Mouse (Mus musculus): ENCODE results near the gene Spice1. TPM values are rescaled to one million over a fixed set of nuclear protein-coding genes. Genes with fewer than 3 reads are reported as not detected.

Spice1 gene
- total RNA-seq, 1 experiment from 2014 or later: 27.3 TPM

GRCm38 (mm10) chr16:44357571-44358268 lies 10.8 kb downstream of the Spice1 start:
- peak; percentile 67 to 81 for ATAC-seq (replicated peaks in 1 of 2; ENCODE audit: insufficient read depth in 1 of 2, low FRiP score in 2 of 2, low TSS enrichment in 1 of 2, low read depth in 1 of 2, poor library complexity in 2 of 2, severe bottlenecking in 2 of 2)

GRCm38 (mm10) chr16:44361921-44362890 lies 15.3 kb downstream of the Spice1 start:
- ATAC-seq (replicated peaks in 1 of 2; ENCODE audit: insufficient read depth in 1 of 2, low FRiP score in 2 of 2, low TSS enrichment in 1 of 2, low read depth in 1 of 2, poor library complexity in 2 of 2, severe bottlenecking in 2 of 2): peak in 1 of 2 experiments; percentile 48; a peak in 1 of 4 replicates

GRCm38 (mm10) chr16:44365522-44365921 lies 18.6 kb downstream of the Spice1 start:
- ATAC-seq (replicated peaks in 1 of 2; ENCODE audit: insufficient read depth in 1 of 2, low FRiP score in 2 of 2, low TSS enrichment in 1 of 2, low read depth in 1 of 2, poor library complexity in 2 of 2, severe bottlenecking in 2 of 2): no peak

- no peak for ATAC-seq (replicated peaks in 1 of 2; ENCODE audit: insufficient read depth in 1 of 2, low FRiP score in 2 of 2, low TSS enrichment in 1 of 2, low read depth in 1 of 2, poor library complexity in 2 of 2, severe bottlenecking in 2 of 2)
Observed at GRCm38 (mm10) chr16:44375459-44375858, 28.5 kb downstream of the Spice1 start.

- ATAC-seq (replicated peaks in 1 of 2; ENCODE audit: insufficient read depth in 1 of 2, low FRiP score in 2 of 2, low TSS enrichment in 1 of 2, low read depth in 1 of 2, poor library complexity in 2 of 2, severe bottlenecking in 2 of 2): no peak
Observed at GRCm38 (mm10) chr16:44380006-44380405, 33.1 kb downstream of the Spice1 start.

- no peak for ATAC-seq (replicated peaks in 1 of 2; ENCODE audit: insufficient read depth in 1 of 2, low FRiP score in 2 of 2, low TSS enrichment in 1 of 2, low read depth in 1 of 2, poor library complexity in 2 of 2, severe bottlenecking in 2 of 2)
Observed at GRCm38 (mm10) chr16:44381578-44381977, 34.7 kb downstream of the Spice1 start.

GRCm38 (mm10) chr16:44383549-44383948 lies 36.6 kb downstream of the Spice1 start:
- ATAC-seq (replicated peaks in 1 of 2; ENCODE audit: insufficient read depth in 1 of 2, low FRiP score in 2 of 2, low TSS enrichment in 1 of 2, low read depth in 1 of 2, poor library complexity in 2 of 2, severe bottlenecking in 2 of 2): no peak

GRCm38 (mm10) chr16:44384251-44384650 lies 37.3 kb downstream of the Spice1 start:
- ATAC-seq (replicated peaks in 1 of 2; ENCODE audit: insufficient read depth in 1 of 2, low FRiP score in 2 of 2, low TSS enrichment in 1 of 2, low read depth in 1 of 2, poor library complexity in 2 of 2, severe bottlenecking in 2 of 2): no peak

- peak in 1 of 2 experiments; percentile 34; a peak in 1 of 4 replicates for ATAC-seq (replicated peaks in 1 of 2; ENCODE audit: insufficient read depth in 1 of 2, low FRiP score in 2 of 2, low TSS enrichment in 1 of 2, low read depth in 1 of 2, poor library complexity in 2 of 2, severe bottlenecking in 2 of 2)
Observed at GRCm38 (mm10) chr16:44391877-44392548, 45.1 kb downstream of the Spice1 start.

GRCm38 (mm10) chr16:44394577-44395243 lies 47.8 kb downstream of the Spice1 start, which contains the start of gene Cfap44:
TSS of gene Cfap44 (plus strand) at chr16:44394796.
- peak; percentile 61 to 75 for ATAC-seq (replicated peaks in 1 of 2; ENCODE audit: insufficient read depth in 1 of 2, low FRiP score in 2 of 2, low TSS enrichment in 1 of 2, low read depth in 1 of 2, poor library complexity in 2 of 2, severe bottlenecking in 2 of 2)

GRCm38 (mm10) chr16:44404933-44405332 lies 58.0 kb downstream of the Spice1 start:
- ATAC-seq (replicated peaks in 1 of 2; ENCODE audit: insufficient read depth in 1 of 2, low FRiP score in 2 of 2, low TSS enrichment in 1 of 2, low read depth in 1 of 2, poor library complexity in 2 of 2, severe bottlenecking in 2 of 2): peak in 1 of 2 experiments; percentile 7; a peak in 2 of 4 replicates

- ATAC-seq (replicated peaks in 1 of 2; ENCODE audit: insufficient read depth in 1 of 2, low FRiP score in 2 of 2, low TSS enrichment in 1 of 2, low read depth in 1 of 2, poor library complexity in 2 of 2, severe bottlenecking in 2 of 2): no peak
Observed at GRCm38 (mm10) chr16:44407211-44407610, 60.3 kb downstream of the Spice1 start.

- ATAC-seq (replicated peaks in 1 of 2; ENCODE audit: insufficient read depth in 1 of 2, low FRiP score in 2 of 2, low TSS enrichment in 1 of 2, low read depth in 1 of 2, poor library complexity in 2 of 2, severe bottlenecking in 2 of 2): no peak
Observed at GRCm38 (mm10) chr16:44408290-44408689, 61.4 kb downstream of the Spice1 start.

GRCm38 (mm10) chr16:44410176-44410575 lies 63.3 kb downstream of the Spice1 start:
- no peak for ATAC-seq (replicated peaks in 1 of 2; ENCODE audit: insufficient read depth in 1 of 2, low FRiP score in 2 of 2, low TSS enrichment in 1 of 2, low read depth in 1 of 2, poor library complexity in 2 of 2, severe bottlenecking in 2 of 2)

GRCm38 (mm10) chr16:44417596-44417995 lies 70.7 kb downstream of the Spice1 start:
- ATAC-seq (replicated peaks in 1 of 2; ENCODE audit: insufficient read depth in 1 of 2, low FRiP score in 2 of 2, low TSS enrichment in 1 of 2, low read depth in 1 of 2, poor library complexity in 2 of 2, severe bottlenecking in 2 of 2): no peak

- ATAC-seq (replicated peaks in 1 of 2; ENCODE audit: insufficient read depth in 1 of 2, low FRiP score in 2 of 2, low TSS enrichment in 1 of 2, low read depth in 1 of 2, poor library complexity in 2 of 2, severe bottlenecking in 2 of 2): no peak
Observed at GRCm38 (mm10) chr16:44421735-44422134, 74.8 kb downstream of the Spice1 start.

GRCm38 (mm10) chr16:44423499-44423898 lies 76.6 kb downstream of the Spice1 start:
- no peak for ATAC-seq (replicated peaks in 1 of 2; ENCODE audit: insufficient read depth in 1 of 2, low FRiP score in 2 of 2, low TSS enrichment in 1 of 2, low read depth in 1 of 2, poor library complexity in 2 of 2, severe bottlenecking in 2 of 2)

All from hematopoietic stem cell, adult 5-6 weeks (primary cell).